ENCODE assay signal across 7 mouse cellular contexts in the genomic region with DNA sequence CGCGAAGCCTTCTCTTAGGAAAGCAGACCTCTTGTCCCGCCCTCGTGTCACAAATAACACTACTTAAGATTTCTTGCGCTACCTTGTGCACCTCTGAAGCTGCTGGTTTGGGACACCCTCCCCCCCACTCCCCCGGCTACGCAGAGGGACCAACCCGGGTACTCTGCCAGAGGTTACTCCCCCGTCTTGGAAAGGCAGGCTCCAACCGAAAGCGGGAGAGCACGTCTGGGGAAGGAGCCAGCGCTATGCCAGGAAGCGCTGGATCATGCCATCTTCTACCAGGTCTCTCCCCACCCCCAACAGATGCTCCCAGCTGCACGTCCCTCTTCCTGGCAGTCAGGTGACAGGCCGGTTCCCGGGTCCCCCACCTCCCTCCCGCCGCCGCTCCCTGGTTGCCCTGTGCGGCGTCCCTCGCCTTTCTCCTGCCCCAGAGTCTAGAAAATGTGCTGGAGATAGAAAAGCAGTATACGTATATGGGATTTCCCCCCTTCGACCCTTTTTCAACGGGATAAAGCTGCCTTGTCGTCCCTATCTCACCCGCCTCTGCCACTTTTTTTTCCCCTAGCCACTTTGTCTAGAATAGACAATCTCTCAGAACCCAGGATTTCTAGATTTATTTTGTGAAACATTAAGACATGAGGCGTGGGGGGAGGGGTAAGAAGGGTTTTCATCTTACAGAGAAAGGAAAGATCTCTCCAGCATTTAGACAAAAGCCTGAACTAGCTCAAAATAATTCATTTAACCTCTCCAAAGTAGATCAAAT. TPM values are rescaled to one million over a fixed set of nuclear protein-coding genes. Genes with fewer than 3 reads are reported as not detected.
DNase-seq lines count a peak whose midpoint lies in the region; ATAC-seq and TF ChIP-seq lines count a peak whose summit lies in the region.

No protein-coding gene starts in this region.

- in situ Hi-C loops in ES-E14 (cut with MboI; ENCODE audit: low sequenced_read_pairs in 2 of 2, unreplicated experiment in 2 of 2), result no loop called here

- peak; percentile 47 for ATAC-seq in heart, embryonic 14.5 days (ENCODE audit: insufficient number of reproducible peaks, insufficient read depth, low FRiP score, low read depth)
- peak; percentile 66 for ATAC-seq in kidney, embryonic 16.5 days (ENCODE audit: low FRiP score, low TSS enrichment)
- ATAC-seq in lung, embryonic 15.5 days (ENCODE audit: borderline replicate concordance, extremely low read depth, low FRiP score, low TSS enrichment), result peak; percentile 35

- peak; percentile 54 for DNase-seq in ES-E14 (ENCODE audit: low read depth, low spot score)
- DNase-seq in adrenal gland, adult 18-20 months (ENCODE audit: low spot score in 2 of 2), result peak; percentile 54 to 57
- peak; percentile 71 for DNase-seq in embryo, embryonic 9.5 days (ENCODE audit: extremely low spot score)
- DNase-seq in retina, postnatal 7 days (ENCODE audit: low read depth, low spot score), result peak; percentile 61

- H3K36me3 ChIP-seq in ES-E14 (ENCODE audit: control insufficient read depth, insufficient read depth, low read length, poor library complexity, severe bottlenecking), result no peaks in the 10 kb centered on the region
- no peaks in the 10 kb centered on the region for H3K36me3 ChIP-seq in heart, embryonic 14.5 days (ENCODE audit: control insufficient read depth, insufficient read depth, low read length)
- no peaks in the 10 kb centered on the region for H3K36me3 ChIP-seq in kidney, embryonic 16.5 days (ENCODE audit: insufficient read depth, low read length)
- H3K36me3 ChIP-seq in lung, embryonic 15.5 days, result no peaks in the 10 kb centered on the region

- H3K27me3 ChIP-seq in heart, embryonic 14.5 days (ENCODE audit: control insufficient read depth, insufficient read depth, low read length), result no peaks in the 10 kb centered on the region
- H3K27me3 ChIP-seq in kidney, embryonic 16.5 days (ENCODE audit: insufficient read depth, low read length), result no peaks in the 10 kb centered on the region
- no peaks in the 10 kb centered on the region for H3K27me3 ChIP-seq in lung, embryonic 15.5 days

- peak overlapping the region; percentile 84 for H3K4me2 ChIP-seq in heart, embryonic 14.5 days (ENCODE audit: low read length)
- peak overlapping the region; percentile 88 for H3K4me2 ChIP-seq in kidney, embryonic 16.5 days (replicated peaks; ENCODE audit: low read depth, low read length)
- peak overlapping the region; percentile 88 for H3K4me2 ChIP-seq in lung, embryonic 15.5 days

- WGBS in heart, embryonic 14.5 days, result 2% methylated on average over 25 of the region's 29 CpGs
- WGBS in kidney, embryonic 16.5 days, result under 1% methylated on average over 29 of the region's 29 CpGs
- WGBS in lung, embryonic 15.5 days, result 1% methylated on average over 29 of the region's 29 CpGs

- peak overlapping the region; percentile 74 for H3K27ac ChIP-seq in ES-E14 (ENCODE audit: insufficient read depth, low read depth, low read length, poor library complexity, severe bottlenecking)
- H3K27ac ChIP-seq in heart, embryonic 14.5 days (replicated peaks in 1 of 2; ENCODE audit: control insufficient read depth in 1 of 2, insufficient read depth in 1 of 2, low read depth in 2 of 2, low read length in 2 of 2), result peak overlapping the region; percentile 77 to 97
- peak overlapping the region; percentile 98 for H3K27ac ChIP-seq in kidney, embryonic 16.5 days (ENCODE audit: low read length)
- peak overlapping the region; percentile 99 for H3K27ac ChIP-seq in lung, embryonic 15.5 days

- H3K4me1 ChIP-seq in ES-E14 (ENCODE audit: control insufficient read depth in 2 of 2, insufficient read depth in 2 of 2, low read length in 2 of 2, poor library complexity in 1 of 2), result peaks cover 3 to 6% of the 10 kb centered on the region in 2 experiments
- peaks cover 5 to 25% of the 10 kb centered on the region in 2 experiments; a peak in 3 of 4 replicates for H3K4me1 ChIP-seq in heart, embryonic 14.5 days (ENCODE audit: control insufficient read depth in 2 of 2, insufficient read depth in 2 of 2, low read length in 2 of 2)
- H3K4me1 ChIP-seq in kidney, embryonic 16.5 days (ENCODE audit: insufficient read depth, low read length), result peaks cover 29% of the 10 kb centered on the region
- peaks cover 25% of the 10 kb centered on the region for H3K4me1 ChIP-seq in lung, embryonic 15.5 days

- H3K9me3 ChIP-seq in ES-E14 (ENCODE audit: control insufficient read depth, insufficient read depth, low read depth, low read length), result no peaks in the 10 kb centered on the region
- no peaks in the 10 kb centered on the region for H3K9me3 ChIP-seq in heart, embryonic 14.5 days (ENCODE audit: control insufficient read depth, low read length)
- H3K9me3 ChIP-seq in kidney, embryonic 16.5 days (ENCODE audit: low read length), result no peaks in the 10 kb centered on the region
- no peaks in the 10 kb centered on the region for H3K9me3 ChIP-seq in lung, embryonic 15.5 days

- H3K9ac ChIP-seq in ES-E14 (ENCODE audit: insufficient read depth, low read depth, low read length, poor library complexity, severe bottlenecking), result peak overlapping the region; percentile 86
- H3K9ac ChIP-seq in heart, embryonic 14.5 days (ENCODE audit: low read length), result peak overlapping the region; percentile 95
- H3K9ac ChIP-seq in kidney, embryonic 16.5 days (replicated peaks; ENCODE audit: low read length), result peak overlapping the region; percentile 98
- peak overlapping the region; percentile 81 for H3K9ac ChIP-seq in lung, embryonic 15.5 days

- peak overlapping the region; percentile 76 to 95 for H3K4me3 ChIP-seq in ES-E14 (ENCODE audit: insufficient read depth in 1 of 2, low read depth in 1 of 2, low read length in 2 of 2, poor library complexity in 1 of 2, severe bottlenecking in 1 of 2)
- peak overlapping the region; percentile 91 to 98 for H3K4me3 ChIP-seq in heart, embryonic 14.5 days (ENCODE audit: control insufficient read depth in 1 of 2, insufficient read depth in 1 of 2, low read depth in 1 of 2, low read length in 2 of 2)
- peak overlapping the region; percentile 96 for H3K4me3 ChIP-seq in kidney, embryonic 16.5 days (ENCODE audit: low read length)
- H3K4me3 ChIP-seq in lung, embryonic 15.5 days, result peak overlapping the region; percentile 95

TF ChIP-seq in ES-E14, 5 proteins besides CTCF, POLR2A, EP300 and RAD21:
- no peak for TF ChIP-seq MAFK (IDR thresholded peaks at IDR 0.05; ENCODE audit: insufficient read depth, low read depth, low read length)

RNA-seq across cellular contexts. Expression of gene Map3k1, which starts 0.9 kb away (rescaled TPM):
- 17.1 and 19.2 TPM in 2 replicates for total RNA-seq in ES-E14 (2012; rRNA removed)
- total RNA-seq in adrenal gland, adult 18-20 months (2021), result 10 to 100 TPM; 38.2 to 42.7 TPM
- 15.3 and 15.7 TPM in 2 replicates for polyA plus RNA-seq in heart, embryonic 14.5 days (2014; fragmentation: Nextera tagmentation; extraction: Ambion mirVana)
- polyA plus RNA-seq in kidney, embryonic 16.5 days (2015; fragmentation: Nextera tagmentation; extraction: Ambion mirVana), result 26.6 and 31.1 TPM in 2 replicates
- 27.5 and 28.6 TPM in 2 replicates for polyA plus RNA-seq in lung, embryonic 15.5 days (2015; fragmentation: Nextera tagmentation; extraction: Ambion mirVana)

Comparison
In these comparisons a context has a peak if more than half of its experiments do, and no peak if none do; other contexts are left out.
1. Peak in every context shown above with its lines: DNase-seq, ATAC-seq, H3K4me3 ChIP-seq and H3K27ac ChIP-seq.